ENCODE assay signal across 8 mouse cellular contexts in the genomic region with DNA sequence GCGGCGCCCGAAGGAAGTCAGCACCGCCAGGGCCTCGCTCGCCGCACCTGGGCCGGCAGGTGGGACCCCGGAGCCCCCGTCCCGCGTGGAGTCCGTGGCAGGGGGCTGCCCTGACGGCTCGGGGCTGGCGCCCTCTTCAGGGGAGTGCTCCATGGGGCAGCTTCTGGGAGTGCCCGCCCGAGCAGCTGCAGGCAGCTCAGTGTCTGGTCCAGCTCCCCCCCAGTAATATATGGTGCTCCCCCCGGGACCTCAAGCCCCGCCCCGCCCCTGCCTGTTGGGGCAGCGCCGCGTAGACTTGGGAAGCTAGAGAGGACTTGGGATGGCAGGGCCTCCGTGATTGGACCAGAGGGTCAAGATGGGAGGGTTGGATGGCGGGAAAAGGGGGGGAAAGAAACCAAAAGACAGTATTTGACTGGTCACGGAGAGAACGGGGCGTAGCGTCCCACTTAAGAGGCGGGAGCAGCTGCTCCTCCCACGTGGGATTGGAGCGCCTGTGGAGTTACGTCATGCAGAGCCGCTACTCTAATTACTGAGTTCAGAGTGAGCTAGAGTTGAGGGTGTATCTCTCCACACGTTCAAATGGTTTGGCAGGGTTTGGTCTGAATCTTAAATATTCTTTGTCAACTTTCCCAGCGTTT. TPM values are rescaled to one million over a fixed set of nuclear protein-coding genes. Genes with fewer than 3 reads are reported as not detected.
DNase-seq lines count a peak whose midpoint lies in the region; ATAC-seq and TF ChIP-seq lines count a peak whose summit lies in the region.

TSS of gene Esyt1 (minus strand) at position 201 of the 638 bp plus-strand sequence.

- ATAC-seq in G1E (ENCODE audit: extremely low read depth, insufficient number of reproducible peaks, low FRiP score, poor library complexity, severe bottlenecking), result peak; percentile 93
- peak; percentile 97 for ATAC-seq in forebrain, embryonic 16.5 days
- peak; percentile 97 for ATAC-seq in lung, embryonic 14.5 days (ENCODE audit: insufficient read depth)

- H3K4me1 ChIP-seq in G1E (ENCODE audit: insufficient read depth, low read depth, low read length), result peaks cover 35% of the 10 kb centered on the region
- peaks cover 19% of the 10 kb centered on the region for H3K4me1 ChIP-seq in forebrain, embryonic 16.5 days (replicated peaks; ENCODE audit: control insufficient read depth, insufficient read depth, low read length)
- H3K4me1 ChIP-seq in lung, embryonic 14.5 days (ENCODE audit: insufficient read depth), result no peaks in the 10 kb centered on the region
- peaks cover 8% of the 10 kb centered on the region for H3K4me1 ChIP-seq in olfactory bulb, adult 2 months (ENCODE audit: control insufficient read depth, insufficient read depth, low read length)

- peak within 1 kb of the TSS; percentile 23; the same call in 1 of the 2 replicates for H3K27ac ChIP-seq in forebrain, embryonic 16.5 days (ENCODE audit: low read length)
- peak within 1 kb of the TSS; percentile 65 for H3K27ac ChIP-seq in layer of hippocampus, adult 2 months
- H3K27ac ChIP-seq in lung, embryonic 14.5 days (ENCODE audit: low read depth), result peak within 1 kb of the TSS; percentile 80
- 0 out of 2 replicates have a peak within 1 kb of the TSS, but pooled peaks have one; percentile 9 for H3K27ac ChIP-seq in olfactory bulb, adult 2 months (ENCODE audit: insufficient read depth, low read depth, low read length)

- peak within 1 kb of the TSS; percentile 91 for H3K4me3 ChIP-seq in G1E (ENCODE audit: low read depth, low read length)
- H3K4me3 ChIP-seq in forebrain, embryonic 16.5 days (replicated peaks; ENCODE audit: low read length), result peak within 1 kb of the TSS; percentile 77
- peak within 1 kb of the TSS; percentile 92 for H3K4me3 ChIP-seq in layer of hippocampus, adult 2 months
- H3K4me3 ChIP-seq in lung, embryonic 14.5 days (ENCODE audit: low read depth, low read length), result peak within 1 kb of the TSS; percentile 82
- peak within 1 kb of the TSS; percentile 80 for H3K4me3 ChIP-seq in olfactory bulb, adult 2 months (ENCODE audit: insufficient read depth, low read depth, low read length)

- peak within 1 kb of the TSS; percentile 71 for H3K9ac ChIP-seq in forebrain, embryonic 16.5 days (replicated peaks; ENCODE audit: low read depth, low read length)
- H3K9ac ChIP-seq in lung, embryonic 14.5 days, result peak within 1 kb of the TSS; percentile 78

- DNase-seq in G1E (ENCODE audit: low spot score), result peak; percentile 89
- peak; percentile 90 to 98 for DNase-seq in cerebellum, adult 18-20 months
- peak; percentile 87 to 91 for DNase-seq in heart, postnatal 36 days
- DNase-seq in layer of hippocampus, adult 2 months (ENCODE audit: low spot score in 2 of 2), result peak; percentile 83 to 93
- DNase-seq in lung, embryonic 14.5 days, result peak; percentile 99
- peak; percentile 91 for DNase-seq in thymus, postnatal 0 days (ENCODE audit: low spot score)

- TF ChIP-seq CTCF in G1E (IDR thresholded peaks at IDR 0.05; ENCODE audit: low read depth, low read length), result no peak
- TF ChIP-seq CTCF in layer of hippocampus, adult 2 months (conservative IDR thresholded peaks at IDR 0.05), result peak; percentile 68
- TF ChIP-seq CTCF in lung, embryonic 14.5 days (IDR thresholded peaks at IDR 0.05; ENCODE audit: low read depth), result peak; percentile 49
- peak; percentile 26; the same call in 1 of the 2 replicates for TF ChIP-seq CTCF in olfactory bulb, adult 2 months (IDR thresholded peaks at IDR 0.05; ENCODE audit: insufficient read depth, low read depth, low read length)

- peaks cover 32% of the 10 kb centered on the region for H3K36me3 ChIP-seq in G1E (replicated peaks)
- H3K36me3 ChIP-seq in forebrain, embryonic 16.5 days (ENCODE audit: control insufficient read depth, insufficient read depth), result no peaks in the 10 kb centered on the region
- 0 out of 2 replicates have a peak, but pooled peaks cover 5% of the 10 kb centered on the region for H3K36me3 ChIP-seq in lung, embryonic 14.5 days (ENCODE audit: insufficient read depth)

- H3K4me2 ChIP-seq in forebrain, embryonic 16.5 days (ENCODE audit: low read length), result peak within 1 kb of the TSS; percentile 100
- peak within 1 kb of the TSS; percentile 100 for H3K4me2 ChIP-seq in lung, embryonic 14.5 days

- peaks cover 5% of the 10 kb centered on the region; the same call in 1 of the 2 replicates for H3K27me3 ChIP-seq in G1E (ENCODE audit: insufficient read depth, low read length)
- H3K27me3 ChIP-seq in forebrain, embryonic 16.5 days (replicated peaks; ENCODE audit: control insufficient read depth, insufficient read depth, low read length), result peaks cover 4% of the 10 kb centered on the region; the same call in 1 of the 2 replicates
- no peaks in the 10 kb centered on the region for H3K27me3 ChIP-seq in lung, embryonic 14.5 days (ENCODE audit: insufficient read depth, low read length)

- 0% methylated on average over 37 of the region's 37 CpGs for WGBS in forebrain, embryonic 16.5 days
- WGBS in lung, embryonic 14.5 days, result under 1% methylated on average over 37 of the region's 37 CpGs
- WGBS in olfactory bulb, adult 2 months, result under 1% methylated on average over 37 of the region's 37 CpGs

- no peak for TF ChIP-seq POLR2A in olfactory bulb, adult 2 months (IDR thresholded peaks at IDR 0.05; ENCODE audit: insufficient read depth, low read depth, low read length)

- no peaks in the 10 kb centered on the region for H3K9me3 ChIP-seq in G1E (replicated peaks)
- H3K9me3 ChIP-seq in forebrain, embryonic 16.5 days (ENCODE audit: control insufficient read depth, low read length), result no peaks in the 10 kb centered on the region
- H3K9me3 ChIP-seq in lung, embryonic 14.5 days (ENCODE audit: low read depth, low read length), result no peaks in the 10 kb centered on the region

- intact Hi-C loops in heart, postnatal 36 days (cut with DNase I), result loop anchor here (2.0 to 5.0 kb wide), 2 partner anchors 23 to 33 kb away; partner anchors contain the start of gene Myl6

RNA-seq across cellular contexts. Expression of gene Esyt1, which starts in this region (rescaled TPM):
- 31.8 and 36.0 TPM in 2 replicates for total RNA-seq in G1E (2014; fragmentation: Nextera tagmentation)
- total RNA-seq in G1E (2017), result 98.1 and 107 TPM in 2 replicates
- 72.2 and 80.2 TPM in 2 replicates for polyA plus RNA-seq in G1E (2012)
- polyA plus RNA-seq in forebrain, embryonic 16.5 days (2015; fragmentation: Nextera tagmentation; extraction: Ambion mirVana), result 9.0 and 9.6 TPM in 2 replicates
- total RNA-seq in heart, postnatal 36 days (2021), result 10 to 100 TPM; 19.3 TPM
- total RNA-seq in layer of hippocampus, adult 2 months (2021), result 1 to 10 TPM; 5.5 TPM
- 21.5 and 23.0 TPM in 2 replicates for polyA plus RNA-seq in lung, embryonic 14.5 days (2014; fragmentation: Nextera tagmentation; extraction: Ambion mirVana)
- not detected in 2 replicates for polyA plus RNA-seq in olfactory bulb, adult 2 months (2012; ENCODE audit: insufficient read depth, insufficient read length, low replicate concordance, missing spikeins)
- polyA plus RNA-seq in thymus, postnatal 0 days (2015; fragmentation: Nextera tagmentation; extraction: Ambion mirVana), result 43.2 and 44.6 TPM in 2 replicates

Comparison
In these comparisons a context has a peak if more than half of its experiments do, and no peak if none do; other contexts are left out.
1. Peak in every context shown above with its lines: DNase-seq, ATAC-seq, H3K4me3 ChIP-seq and H3K27ac ChIP-seq.
2. H3K27ac ChIP-seq: peak in every context shown above with its lines; median percentile 80 in lung, embryonic 14.5 days; 65 in layer of hippocampus, adult 2 months; 23 in forebrain, embryonic 16.5 days; 9 in olfactory bulb, adult 2 months.